Mouse (Mus musculus) midbrain, embryonic 13.5 days (tissue): ENCODE measurements around the gene Pdzph1. TPM values are rescaled to one million over a fixed set of nuclear protein-coding genes. Genes with fewer than 3 reads are reported as not detected.

ENCODE experiments used
- ATAC-seq: fragments of 200-750 bp; cut with Nextera tagmentation; 2 replicates; pipeline ENCODE4 v1.8.0; 2017; ENCODE audit warnings: mild to moderate bottlenecking, moderate TSS enrichment, moderate library complexity
- H3K27ac ChIP-seq: fragments of 300-500 bp; sonication (generic); 2 replicates; pipeline ENCODE4 v1.5.1; 2015; ENCODE audit warnings: inconsistent platforms, mild to moderate bottlenecking, moderate library complexity
- H3K27me3 ChIP-seq: fragments of 300-500 bp; sonication (generic); 2 replicates; pipeline ENCODE4 v1.6.1; 2015; ENCODE audit warnings: mild to moderate bottlenecking, inconsistent platforms
- H3K36me3 ChIP-seq: fragments of 300-500 bp; sonication (generic); 2 replicates; pipeline ENCODE4 v1.6.1; 2015; ENCODE audit warnings: mild to moderate bottlenecking, inconsistent platforms
- H3K4me1 ChIP-seq: fragments of 300-500 bp; sonication (generic); replicated peaks from 2 replicates; pipeline ENCODE4 v1.6.1; 2015; ENCODE audit warnings: inconsistent platforms
- H3K4me2 ChIP-seq: fragments of 300-500 bp; sonication (generic); replicated peaks from 2 replicates; pipeline ENCODE4 v1.6.1; 2015; ENCODE audit warnings: moderate library complexity, mild to moderate bottlenecking, inconsistent platforms
- H3K4me3 ChIP-seq: fragments of 300-500 bp; sonication (generic); replicated peaks from 2 replicates; pipeline ENCODE4 v1.5.1; 2015; ENCODE audit warnings: mild to moderate bottlenecking, inconsistent platforms
- H3K9ac ChIP-seq: fragments of 300-500 bp; sonication (generic); replicated peaks from 2 replicates; pipeline ENCODE4 v1.6.1; 2015; ENCODE audit warnings: mild to moderate bottlenecking, inconsistent platforms
- H3K9me3 ChIP-seq: fragments of 300-500 bp; sonication (generic); 2 replicates; pipeline ENCODE4 v1.6.1; 2016; ENCODE audit warnings: mild to moderate bottlenecking, inconsistent platforms
- WGBS: fragments of 180-500 bp; shearing (Covaris S2); methylation state at CpG from one replicate; pipeline ENCODE4 v1.1.7; 2015; 5-methylcytosine and 5-hydroxymethylcytosine counted together
- polyA plus RNA-seq: library from polyadenylated mRNA; unstranded; fragments of >200 nt; fragmentation: Nextera tagmentation; extraction: Ambion mirVana; gene quantifications from 2 replicates; pipeline ENCODE4 v1.2.1, GENCODE M21; 2015

The Pdzph1 gene
- polyA plus RNA-seq: 11.4 and 13.6 TPM in 2 replicates

GRCm38 (mm10) chr17:58991275-58991674 is at the start of gene Pdzph1:
Gene Pdzph1 (minus strand): TSS chr17:58991375.
- Histone ChIP-seq H3K4me2 (no peak within 1 kb of the TSS), H3K36me3 (no peaks in the 10 kb centered on the region), H3K4me1 (no peaks in the 10 kb centered on the region), H3K27ac (no peak within 1 kb of the TSS), H3K27me3 (no peaks in the 10 kb centered on the region), H3K9ac (no peak within 1 kb of the TSS), H3K9me3 (no peaks in the 10 kb centered on the region), H3K4me3 (no peak within 1 kb of the TSS)
- WGBS: 80% methylated on average over 6 of the region's 6 CpGs
- no peak for ATAC-seq

DNA sequence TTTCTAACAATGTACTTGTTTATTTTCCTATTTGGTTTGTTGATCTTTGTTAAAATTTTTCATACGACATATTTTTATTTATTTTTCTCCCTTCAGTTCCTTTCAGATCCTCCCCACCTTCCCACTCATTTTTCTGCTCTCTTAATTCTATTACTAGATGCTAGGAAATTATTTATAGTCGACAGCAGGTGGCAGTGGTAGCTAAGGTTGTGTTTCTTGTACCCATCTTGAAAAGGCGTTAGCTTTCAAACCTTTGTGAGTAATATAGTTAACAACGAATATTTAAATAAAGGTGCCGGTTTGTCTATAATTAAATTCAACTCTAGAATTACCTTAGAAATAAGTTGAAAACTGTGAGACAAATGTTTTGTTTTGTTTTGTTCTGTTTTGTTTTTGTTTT is 48.6 kb upstream of the Pdzph1 start:
- H3K27ac ChIP-seq: no peak overlapping the region
- ATAC-seq: no peak
- H3K9me3 ChIP-seq: no peaks in the 10 kb centered on the region
- 50% methylated on average over 5 of the region's 5 CpGs for WGBS
- H3K4me1 ChIP-seq: no peaks in the 10 kb centered on the region
- no peaks in the 10 kb centered on the region for H3K36me3 ChIP-seq
- no peak overlapping the region for H3K4me2 ChIP-seq
- no peak overlapping the region for H3K9ac ChIP-seq
- no peaks in the 10 kb centered on the region for H3K27me3 ChIP-seq
- no peak overlapping the region for H3K4me3 ChIP-seq

DNA sequence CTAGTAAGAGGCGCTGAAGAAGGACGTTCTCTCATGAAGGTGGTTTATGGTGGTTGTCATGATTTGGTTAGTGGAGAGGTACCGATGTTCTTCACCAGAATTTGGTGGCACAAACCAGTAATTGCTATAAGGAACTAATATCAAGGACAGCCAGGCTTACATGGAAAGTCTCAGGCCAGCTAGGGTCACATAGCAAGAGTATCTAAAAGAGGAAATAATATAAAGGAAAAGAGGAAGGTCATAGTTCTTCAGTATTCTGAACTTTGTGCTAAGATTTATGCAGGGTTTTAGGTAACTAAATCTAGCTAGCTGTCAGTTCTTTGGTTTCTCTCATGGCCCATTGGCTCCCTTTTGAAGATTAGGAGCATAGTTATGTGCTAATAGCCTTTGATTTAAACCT is 42.3 kb upstream of the Pdzph1 start:
- Histone ChIP-seq H3K4me1 (no peaks in the 10 kb centered on the region), H3K9ac (no peak overlapping the region), H3K27me3 (no peaks in the 10 kb centered on the region), H3K9me3 (no peaks in the 10 kb centered on the region), H3K27ac (no peak overlapping the region), H3K36me3 (no peaks in the 10 kb centered on the region), H3K4me3 (no peak overlapping the region), H3K4me2 (no peak overlapping the region)
- ATAC-seq: no peak
- 93% methylated on average over 3 of the region's 3 CpGs for WGBS

DNA sequence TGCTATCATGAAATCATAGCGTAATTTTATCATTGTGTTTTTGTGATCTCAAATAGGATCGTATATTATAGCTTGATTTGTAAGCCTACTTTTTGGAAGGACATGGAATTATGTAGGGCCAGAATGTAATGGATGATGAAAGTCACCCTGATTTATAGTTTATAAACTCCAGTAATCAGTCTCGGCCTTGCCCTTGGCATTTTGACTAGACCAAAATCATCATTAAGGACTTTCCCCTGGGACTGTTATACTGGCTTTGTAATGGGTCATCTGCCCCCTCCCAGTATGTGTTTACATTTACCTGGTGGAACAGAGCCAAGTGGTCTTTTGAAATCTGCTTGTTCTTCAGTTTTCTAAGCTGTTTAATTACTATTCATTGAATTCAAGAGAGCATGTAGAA is 35.2 kb upstream of the Pdzph1 start:
- Histone ChIP-seq H3K4me2 (no peak overlapping the region), H3K27ac (no peak overlapping the region), H3K9ac (no peak overlapping the region), H3K4me1 (0 out of 2 replicates have a peak, but pooled peaks cover 10% of the 10 kb centered on the region), H3K9me3 (no peaks in the 10 kb centered on the region), H3K27me3 (no peaks in the 10 kb centered on the region), H3K36me3 (no peaks in the 10 kb centered on the region), H3K4me3 (no peak overlapping the region)
- 87% methylated on average over 3 of the region's 3 CpGs for WGBS
- ATAC-seq: no peak

DNA sequence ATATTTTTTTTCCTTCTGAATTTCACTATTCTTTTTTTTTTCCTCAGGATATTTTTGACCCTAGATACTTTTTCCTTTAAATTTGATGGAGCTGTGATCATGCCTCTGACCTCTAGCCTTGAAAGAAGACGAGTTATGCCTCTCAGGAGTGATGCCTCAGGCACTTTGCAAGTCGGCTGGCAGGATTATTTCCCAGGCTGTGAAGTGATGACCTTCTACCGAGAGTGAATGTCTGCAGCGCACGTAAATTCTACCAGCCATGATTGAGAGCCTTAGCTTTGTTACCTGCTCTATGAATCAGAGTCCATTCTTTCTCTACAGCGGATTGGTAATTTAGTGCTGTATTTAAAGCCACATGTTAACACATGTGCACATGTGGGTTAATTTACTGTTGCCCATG is 33.3 kb upstream of the Pdzph1 start:
- no peak overlapping the region for H3K4me2 ChIP-seq
- no peak for ATAC-seq
- no peak overlapping the region for H3K27ac ChIP-seq
- no peaks in the 10 kb centered on the region for H3K36me3 ChIP-seq
- whole genome bisulfite sequencing: 28% methylated on average over 6 of the region's 6 CpGs
- 0 out of 2 replicates have a peak, but pooled peaks cover 10% of the 10 kb centered on the region for H3K4me1 ChIP-seq
- H3K4me3 ChIP-seq: no peak overlapping the region
- H3K9me3 ChIP-seq: no peaks in the 10 kb centered on the region
- no peaks in the 10 kb centered on the region for H3K27me3 ChIP-seq
- no peak overlapping the region for H3K9ac ChIP-seq

DNA sequence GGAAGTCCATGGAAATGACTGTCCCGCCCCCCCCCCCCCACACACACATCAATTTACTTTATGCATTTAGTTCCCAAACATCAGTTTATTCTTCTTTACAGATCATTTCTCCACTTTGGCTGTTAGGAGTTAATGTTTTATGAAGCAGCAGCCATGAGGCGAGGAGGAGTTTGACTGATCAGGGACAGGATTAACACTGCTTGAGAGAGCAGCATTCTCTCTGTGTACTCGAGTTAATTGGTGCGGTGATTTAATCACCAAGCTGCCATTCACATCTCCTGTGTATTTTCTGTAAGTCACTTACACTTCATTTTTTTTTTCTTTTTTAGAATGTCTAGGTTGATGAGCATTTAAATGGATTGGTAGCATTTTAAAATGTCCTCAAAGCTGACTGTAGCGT is 32.8 kb upstream of the Pdzph1 start:
- no peak for ATAC-seq
- no peak overlapping the region for H3K4me2 ChIP-seq
- H3K9me3 ChIP-seq: no peaks in the 10 kb centered on the region
- no peak overlapping the region for H3K4me3 ChIP-seq
- WGBS: 19% methylated on average over 5 of the region's 5 CpGs
- no peak overlapping the region for H3K27ac ChIP-seq
- H3K27me3 ChIP-seq: no peaks in the 10 kb centered on the region
- H3K9ac ChIP-seq: no peak overlapping the region
- H3K36me3 ChIP-seq: no peaks in the 10 kb centered on the region
- H3K4me1 ChIP-seq: 0 out of 2 replicates have a peak, but pooled peaks cover 10% of the 10 kb centered on the region

DNA sequence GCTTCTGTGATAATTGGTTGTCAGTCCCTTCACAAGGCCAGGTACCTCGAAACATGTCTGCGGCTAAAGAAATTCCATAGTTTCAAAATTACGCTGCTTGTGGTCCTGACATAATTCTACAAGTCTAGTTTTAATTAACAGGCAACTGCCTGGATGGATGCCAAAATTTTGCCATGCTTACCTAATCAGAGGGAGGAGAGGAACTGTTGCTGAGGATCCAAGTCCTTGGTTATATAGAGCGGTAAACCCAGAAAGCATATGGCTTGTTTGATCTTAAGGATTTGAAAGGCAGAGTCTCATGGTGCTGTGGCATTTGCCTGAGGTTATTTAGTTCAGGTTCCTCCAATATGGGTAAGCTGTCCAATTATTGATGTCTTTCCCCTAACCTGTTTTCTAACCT is 27.5 kb upstream of the Pdzph1 start:
- no peaks in the 10 kb centered on the region for H3K9me3 ChIP-seq
- 79% methylated on average over 4 of the region's 4 CpGs for WGBS

DNA sequence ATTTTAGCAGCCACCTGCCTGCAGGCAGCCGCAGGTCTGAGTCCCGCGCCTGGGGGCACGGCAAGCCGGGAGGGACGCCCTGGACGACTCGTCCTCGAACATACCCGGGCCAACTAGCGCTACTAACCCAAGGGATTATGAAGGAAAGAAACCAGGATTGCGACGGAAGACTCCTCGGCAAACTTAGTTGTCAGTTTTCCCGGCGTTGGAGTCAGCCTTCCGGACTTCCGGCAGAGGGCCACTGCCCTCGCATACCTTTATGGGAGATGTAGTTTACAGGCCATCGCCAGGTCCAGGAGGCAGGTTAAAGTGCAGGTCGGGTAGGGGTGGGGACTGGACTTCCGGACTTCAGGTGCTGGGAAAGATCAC is 21.9 kb upstream of the Pdzph1 start, which contains the start of gene Nudt12:
Gene Nudt12, minus strand, starts transcription at position 282 of the 369 bp plus-strand sequence.
- peak within 1 kb of the TSS; percentile 73 for H3K4me3 ChIP-seq
- no peaks in the 10 kb centered on the region for H3K27me3 ChIP-seq
- 0 out of 2 replicates have a peak within 1 kb of the TSS, but pooled peaks have one; percentile 20 for H3K27ac ChIP-seq
- no peaks in the 10 kb centered on the region for H3K9me3 ChIP-seq
- peaks cover 3% of the 10 kb centered on the region; the same call in 1 of the 2 replicates for H3K4me1 ChIP-seq
- no peaks in the 10 kb centered on the region for H3K36me3 ChIP-seq
- peak; percentile 91 for ATAC-seq
- under 1% methylated on average over 22 of the region's 22 CpGs for WGBS
- H3K4me2 ChIP-seq: peak within 1 kb of the TSS; percentile 70
- H3K9ac ChIP-seq: peak within 1 kb of the TSS; percentile 70

More for the DNA sequence above, 27.5 kb upstream of the Pdzph1 start:
- H3K27ac ChIP-seq: no peak overlapping the region
- H3K36me3 ChIP-seq: no peaks in the 10 kb centered on the region
- H3K9ac ChIP-seq: no peak overlapping the region
- no peaks in the 10 kb centered on the region for H3K27me3 ChIP-seq
- ATAC-seq: no peak
- H3K4me1 ChIP-seq: no peaks in the 10 kb centered on the region
- no peak overlapping the region for H3K4me3 ChIP-seq
- H3K4me2 ChIP-seq: no peak overlapping the region

DNA sequence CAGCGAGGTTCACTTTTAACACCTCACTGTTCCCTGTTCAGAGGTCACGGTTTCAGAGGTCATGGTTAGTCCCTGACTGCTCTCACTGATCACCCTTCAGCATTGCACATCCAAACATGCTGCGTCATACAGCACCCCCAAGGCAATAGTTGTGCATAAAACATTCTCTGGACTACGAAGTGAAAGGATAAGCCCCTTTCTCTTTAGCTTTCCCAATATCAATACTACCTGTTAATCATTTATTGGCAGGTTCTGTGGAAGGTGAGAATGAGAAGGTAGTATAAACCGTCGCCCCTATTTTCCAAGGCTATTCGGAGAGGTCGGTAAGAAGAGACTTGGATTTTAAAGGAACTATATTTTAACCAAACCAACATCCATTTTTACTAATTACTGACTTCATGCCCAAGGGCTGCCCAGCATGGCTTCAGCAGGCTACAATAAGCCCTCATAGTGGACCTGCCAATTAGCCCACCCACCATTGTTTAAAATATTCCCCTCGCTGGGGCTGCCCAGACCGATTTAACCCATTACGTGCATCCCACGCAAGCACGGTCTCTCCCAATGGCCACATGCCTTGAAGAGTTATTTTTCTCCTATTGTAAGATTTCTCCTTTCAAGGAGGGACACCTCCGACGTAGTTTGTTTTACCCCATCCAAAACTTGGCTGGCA is 21.4 kb upstream of the Pdzph1 start:
- WGBS: 9% methylated on average over 15 of the region's 15 CpGs
- ATAC-seq: peak; percentile 91
- H3K36me3 ChIP-seq: no peaks in the 10 kb centered on the region
- H3K4me2 ChIP-seq: peak overlapping the region; percentile 70
- H3K27ac ChIP-seq: 0 out of 2 replicates have a peak overlapping the region, but pooled peaks have one; percentile 20
- H3K27me3 ChIP-seq: no peaks in the 10 kb centered on the region
- peaks cover 3% of the 10 kb centered on the region; the same call in 1 of the 2 replicates for H3K4me1 ChIP-seq
- no peaks in the 10 kb centered on the region for H3K9me3 ChIP-seq
- H3K9ac ChIP-seq: peak overlapping the region; percentile 70
- peak overlapping the region; percentile 73 for H3K4me3 ChIP-seq

- H3K4me2 ChIP-seq: no peak overlapping the region
- WGBS: 72% methylated on average over 13 of the region's 13 CpGs
Measured at GRCm38 (mm10) chr17:59011546-59012307, 20.6 kb upstream of the Pdzph1 start.

DNA sequence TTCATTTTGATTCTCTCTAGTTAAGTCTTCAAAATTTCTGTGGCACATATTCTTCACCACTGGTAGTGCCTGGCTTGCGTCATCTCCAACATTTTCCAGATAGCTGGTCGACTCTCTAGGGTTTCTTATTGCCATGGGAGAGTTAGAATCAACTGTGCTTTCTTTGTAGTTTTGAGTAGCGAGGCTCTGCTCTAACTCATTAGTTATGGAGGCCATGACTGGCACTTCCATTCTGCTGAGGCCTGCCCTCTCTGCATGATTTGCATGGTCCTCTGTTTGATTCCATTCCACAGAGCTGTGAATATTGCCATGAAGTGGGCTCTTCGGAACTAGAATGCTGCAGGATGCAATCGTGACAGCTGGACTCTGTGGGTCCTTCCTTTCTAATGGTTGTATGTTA is 17.9 kb downstream of the Pdzph1 start:
- no peak overlapping the region for H3K4me2 ChIP-seq
- 48% methylated on average over 5 of the region's 5 CpGs for WGBS
- no peaks in the 10 kb centered on the region for H3K27me3 ChIP-seq

More at GRCm38 (mm10) chr17:59011546-59012307, 20.6 kb upstream of the Pdzph1 start:
- Histone ChIP-seq H3K4me3 (no peak overlapping the region), H3K4me1 (peaks cover 3% of the 10 kb centered on the region; the same call in 1 of the 2 replicates), H3K36me3 (no peaks in the 10 kb centered on the region), H3K9me3 (no peaks in the 10 kb centered on the region), H3K27me3 (no peaks in the 10 kb centered on the region), H3K9ac (no peak overlapping the region), H3K27ac (no peak overlapping the region)
- ATAC-seq: no peak

DNA sequence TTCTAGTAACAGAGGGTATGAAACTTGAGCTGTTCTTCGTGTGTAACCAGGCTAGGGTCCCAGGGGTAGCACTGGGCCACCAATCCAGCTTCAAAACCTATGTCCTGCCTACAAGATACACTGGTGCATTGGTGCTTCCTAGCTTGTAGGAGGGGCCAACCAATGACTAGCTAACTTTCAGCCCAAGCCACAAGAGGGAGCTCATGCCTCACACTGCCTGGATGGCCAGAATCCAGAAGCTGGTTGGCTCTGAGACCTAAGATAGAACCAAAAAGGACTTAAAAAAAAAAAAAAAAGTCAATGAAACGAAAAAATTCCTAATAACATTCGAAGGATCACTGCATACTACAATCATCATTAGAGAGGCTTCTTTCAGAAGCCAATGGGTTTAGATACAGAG is 31.3 kb downstream of the Pdzph1 start:
- 30% methylated on average over 3 of the region's 3 CpGs for WGBS
- no peak for ATAC-seq
- Histone ChIP-seq H3K27ac (no peak overlapping the region), H3K4me3 (no peak overlapping the region), H3K9ac (no peak overlapping the region), H3K36me3 (no peaks in the 10 kb centered on the region), H3K4me1 (no peaks in the 10 kb centered on the region), H3K4me2 (no peak overlapping the region), H3K9me3 (no peaks in the 10 kb centered on the region), H3K27me3 (no peaks in the 10 kb centered on the region)

More for the DNA sequence above, 17.9 kb downstream of the Pdzph1 start:
- no peak for ATAC-seq
- no peaks in the 10 kb centered on the region for H3K9me3 ChIP-seq
- H3K27ac ChIP-seq: no peak overlapping the region
- H3K9ac ChIP-seq: no peak overlapping the region
- no peak overlapping the region for H3K4me3 ChIP-seq
- no peaks in the 10 kb centered on the region; the same call in 1 of the 2 replicates for H3K4me1 ChIP-seq
- no peaks in the 10 kb centered on the region for H3K36me3 ChIP-seq
